Mouse (Mus musculus) lung, embryonic 15.5 days (tissue): ENCODE results near the gene Gm49368. TPM values are rescaled to one million over a fixed set of nuclear protein-coding genes. Genes with fewer than 3 reads are reported as not detected.
"Not testable (repeated sequence)": the region's sequence is repeated elsewhere in the genome, so short reads cannot be mapped to it uniquely, and the experiment has no call there.

Experiments
- ATAC-seq: fragments of 200-750 bp; cut with Nextera tagmentation; 2 replicates; pipeline ENCODE4 v1.8.0; 2017; ENCODE audit warnings: moderate number of reproducible peaks, borderline replicate concordance; ENCODE audit not compliant: low FRiP score, low TSS enrichment; ENCODE audit errors: extremely low read depth
- H3K27ac ChIP-seq: fragments of 300-500 bp; sonication (generic); 2 replicates; pipeline ENCODE4 v1.5.1; 2015; ENCODE audit warnings: moderate library complexity, mild to moderate bottlenecking, inconsistent platforms
- H3K27me3 ChIP-seq: fragments of 300-500 bp; sonication (generic); 2 replicates; pipeline ENCODE4 v1.6.1; 2015; ENCODE audit warnings: inconsistent platforms
- H3K36me3 ChIP-seq: fragments of 300-500 bp; sonication (generic); 2 replicates; pipeline ENCODE4 v1.6.1; 2015; ENCODE audit warnings: inconsistent platforms
- H3K4me1 ChIP-seq: fragments of 300-500 bp; sonication (generic); 2 replicates; pipeline ENCODE4 v1.6.1; 2015; ENCODE audit warnings: inconsistent platforms
- H3K4me2 ChIP-seq: fragments of 300-500 bp; sonication (generic); 2 replicates; pipeline ENCODE4 v1.6.1; 2015; ENCODE audit warnings: inconsistent platforms, mild to moderate bottlenecking, moderate library complexity
- H3K4me3 ChIP-seq: fragments of 300-500 bp; sonication (generic); 2 replicates; pipeline ENCODE4 v1.5.1; 2015; ENCODE audit warnings: mild to moderate bottlenecking, inconsistent platforms
- H3K9ac ChIP-seq: fragments of 300-500 bp; sonication (generic); 2 replicates; pipeline ENCODE4 v1.6.1; 2015; ENCODE audit warnings: inconsistent platforms
- H3K9me3 ChIP-seq: fragments of 300-500 bp; sonication (generic); 2 replicates; pipeline ENCODE4 v1.6.1; 2016; ENCODE audit warnings: inconsistent platforms
- WGBS: fragments of 180-500 bp; shearing (Covaris S2); methylation state at CpG from one replicate; pipeline ENCODE4 v1.1.7; 2015; 5-methylcytosine and 5-hydroxymethylcytosine counted together
- polyA plus RNA-seq: library from polyadenylated mRNA; unstranded; fragments of >200 nt; fragmentation: Nextera tagmentation; extraction: Ambion mirVana; gene quantifications from 2 replicates; pipeline ENCODE4 v1.2.1, GENCODE M21; 2015

Gene Gm49368
- polyA plus RNA-seq: not detected in 2 replicates

DNA sequence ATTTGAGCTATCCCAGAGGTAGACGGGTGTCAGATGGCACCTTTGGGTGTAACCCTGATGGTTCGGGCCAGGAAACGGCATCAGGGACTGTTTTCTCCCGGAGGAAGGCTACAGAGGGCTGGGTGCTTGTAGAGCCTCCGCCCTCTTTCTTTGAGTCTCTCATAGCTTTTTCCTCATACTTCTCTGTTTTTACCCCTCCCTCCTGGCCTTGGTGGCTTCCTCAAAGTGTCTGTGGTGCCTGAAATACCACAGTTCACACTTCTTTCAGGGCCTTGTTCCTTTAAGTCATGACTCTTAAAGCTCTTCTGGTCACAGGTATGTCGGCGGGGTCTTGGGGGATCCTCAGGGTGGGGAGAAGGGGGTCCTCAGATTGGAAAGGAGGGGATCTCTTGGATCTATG, at the start of gene Gm49368, which contains the start of gene Itgam:
TSS of gene Gm49368 (plus strand) at position 228 of the 400 bp plus-strand sequence.
TSS of gene Itgam (plus strand) at position 185 of the 400 bp plus-strand sequence.
- WGBS: 79% methylated on average over 7 of the region's 7 CpGs
- Histone ChIP-seq H3K27me3 (no peaks in the 10 kb centered on the region), H3K4me1 (no peaks in the 10 kb centered on the region), H3K9me3 (no peaks in the 10 kb centered on the region), H3K4me2 (no peak within 1 kb of the TSS), H3K36me3 (no peaks in the 10 kb centered on the region), H3K4me3 (no peak within 1 kb of the TSS), H3K27ac (no peak within 1 kb of the TSS), H3K9ac (no peak within 1 kb of the TSS)
- no peak for ATAC-seq

GRCm38 (mm10) chr7:128013116-128013515, 49.4 kb upstream of the Gm49368 start:
- no peak overlapping the region for H3K9ac ChIP-seq
- no peaks in the 10 kb centered on the region; the same call in 1 of the 2 replicates for H3K9me3 ChIP-seq
- WGBS: 88% methylated on average over 13 of the region's 13 CpGs
- no peaks in the 10 kb centered on the region for H3K27me3 ChIP-seq
- H3K4me3 ChIP-seq: no peak overlapping the region
- H3K4me1 ChIP-seq: peaks cover 10% of the 10 kb centered on the region
- no peak overlapping the region for H3K27ac ChIP-seq
- no peaks in the 10 kb centered on the region for H3K36me3 ChIP-seq
- H3K4me2 ChIP-seq: no peak overlapping the region
- ATAC-seq: no peak

GRCm38 (mm10) chr7:128016134-128016533, 46.3 kb upstream of the Gm49368 start:
- H3K36me3 ChIP-seq, H3K9me3 ChIP-seq, H3K4me2 ChIP-seq, H3K27me3 ChIP-seq, ATAC-seq, H3K4me3 ChIP-seq, H3K9ac ChIP-seq: not testable (repeated sequence)
- H3K27ac ChIP-seq: peak overlapping the region; percentile 73
- WGBS: 37% methylated on average over 5 of the region's 5 CpGs
- peaks cover 10% of the 10 kb centered on the region for H3K4me1 ChIP-seq

- no peak for ATAC-seq
- H3K27ac ChIP-seq: peak overlapping the region; percentile 73
- no peak overlapping the region for H3K4me2 ChIP-seq
- H3K9ac ChIP-seq: no peak overlapping the region
- H3K36me3 ChIP-seq: no peaks in the 10 kb centered on the region
- H3K27me3 ChIP-seq: no peaks in the 10 kb centered on the region
- no peaks in the 10 kb centered on the region; the same call in 1 of the 2 replicates for H3K9me3 ChIP-seq
- WGBS: 58% methylated on average over 6 of the region's 6 CpGs
- H3K4me3 ChIP-seq: no peak overlapping the region
- H3K4me1 ChIP-seq: peaks cover 10% of the 10 kb centered on the region
These were observed 45.8 kb upstream of the Gm49368 start for GRCm38 (mm10) chr7:128016650-128017049.

DNA sequence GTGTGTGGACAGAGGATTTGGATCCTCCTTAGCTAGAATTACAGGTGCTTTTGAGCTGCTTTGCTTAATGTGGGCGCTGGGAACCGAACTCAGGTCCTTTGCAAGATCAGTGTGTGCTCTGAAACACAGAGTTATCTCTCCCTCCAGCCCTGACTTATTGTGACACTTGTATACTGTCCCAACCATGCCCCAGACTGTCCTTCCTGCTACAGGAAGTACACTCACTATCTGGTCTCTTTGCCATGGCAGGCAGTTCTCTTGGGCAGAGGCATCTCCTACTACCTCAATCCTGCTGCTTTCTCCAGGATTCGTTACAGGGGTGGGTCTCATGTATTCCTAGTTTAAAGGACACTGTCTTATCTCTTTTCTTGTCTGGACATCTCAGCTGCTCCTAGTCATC, 44.2 kb upstream of the Gm49368 start:
- no peaks in the 10 kb centered on the region for H3K27me3 ChIP-seq
- H3K9me3 ChIP-seq: no peaks in the 10 kb centered on the region; the same call in 1 of the 2 replicates
- 89% methylated on average over 3 of the region's 3 CpGs for WGBS
- no peak overlapping the region for H3K4me2 ChIP-seq
- H3K27ac ChIP-seq: no peak overlapping the region
- H3K9ac ChIP-seq: no peak overlapping the region
- no peak overlapping the region for H3K4me3 ChIP-seq
- H3K4me1 ChIP-seq: peaks cover 10% of the 10 kb centered on the region
- no peak for ATAC-seq
- H3K36me3 ChIP-seq: no peaks in the 10 kb centered on the region

DNA sequence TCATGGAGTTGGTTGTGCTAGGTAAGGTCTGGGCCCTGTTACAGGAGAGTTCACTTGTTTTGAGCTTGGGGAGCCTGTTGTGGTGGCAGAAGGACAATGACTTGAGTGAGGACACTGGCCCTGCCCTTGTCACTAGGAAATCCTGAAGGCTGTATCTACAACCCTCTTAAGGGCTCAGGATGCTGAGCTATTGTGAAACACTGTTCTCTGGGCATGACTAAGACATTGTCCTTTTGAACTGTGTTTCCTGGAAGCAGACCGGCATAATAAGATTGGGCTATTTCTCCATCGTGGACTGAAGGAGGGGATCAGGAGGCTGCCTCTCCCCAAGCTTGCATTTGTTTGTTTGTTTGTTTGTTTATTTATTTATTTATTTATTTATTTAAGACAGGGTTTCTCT, 43.3 kb upstream of the Gm49368 start:
- H3K9me3 ChIP-seq: no peaks in the 10 kb centered on the region; the same call in 1 of the 2 replicates
- no peak overlapping the region for H3K9ac ChIP-seq
- H3K27ac ChIP-seq: no peak overlapping the region
- 65% methylated on average over 2 of the region's 2 CpGs for WGBS
- no peaks in the 10 kb centered on the region for H3K27me3 ChIP-seq
- no peak overlapping the region for H3K4me2 ChIP-seq
- H3K36me3 ChIP-seq: no peaks in the 10 kb centered on the region
- ATAC-seq: no peak
- H3K4me3 ChIP-seq: no peak overlapping the region
- H3K4me1 ChIP-seq: peaks cover 10% of the 10 kb centered on the region

- no peak overlapping the region for H3K4me2 ChIP-seq
- ATAC-seq: no peak
- H3K27me3 ChIP-seq: no peaks in the 10 kb centered on the region
- no peaks in the 10 kb centered on the region for H3K4me1 ChIP-seq
- WGBS: 59% methylated on average over 8 of the region's 8 CpGs
- H3K36me3 ChIP-seq: no peaks in the 10 kb centered on the region
- no peak overlapping the region for H3K27ac ChIP-seq
- no peak overlapping the region for H3K9ac ChIP-seq
- H3K4me3 ChIP-seq: no peak overlapping the region
- H3K9me3 ChIP-seq: no peaks in the 10 kb centered on the region; the same call in 1 of the 2 replicates
These were observed 39.5 kb upstream of the Gm49368 start for GRCm38 (mm10) chr7:128022974-128023373.

GRCm38 (mm10) chr7:128023565-128023964, 38.9 kb upstream of the Gm49368 start:
- no peak for ATAC-seq
- Histone ChIP-seq H3K9ac (no peak overlapping the region), H3K27me3 (no peaks in the 10 kb centered on the region)

GRCm38 (mm10) chr7:128024364-128024763, 38.1 kb upstream of the Gm49368 start:
- WGBS: 66% methylated on average over 9 of the region's 9 CpGs
- Histone ChIP-seq H3K4me1 (no peaks in the 10 kb centered on the region), H3K4me3 (no peak overlapping the region), H3K27me3 (no peaks in the 10 kb centered on the region), H3K4me2 (no peak overlapping the region), H3K36me3 (no peaks in the 10 kb centered on the region), H3K9ac (no peak overlapping the region), H3K9me3 (no peaks in the 10 kb centered on the region), H3K27ac (no peak overlapping the region)
- no peak for ATAC-seq

More at GRCm38 (mm10) chr7:128023565-128023964, 38.9 kb upstream of the Gm49368 start:
- Histone ChIP-seq H3K4me1 (no peaks in the 10 kb centered on the region), H3K9me3 (no peaks in the 10 kb centered on the region), H3K36me3 (no peaks in the 10 kb centered on the region), H3K27ac (no peak overlapping the region), H3K4me2 (no peak overlapping the region), H3K4me3 (no peak overlapping the region)
- 66% methylated on average over 4 of the region's 4 CpGs for WGBS

DNA sequence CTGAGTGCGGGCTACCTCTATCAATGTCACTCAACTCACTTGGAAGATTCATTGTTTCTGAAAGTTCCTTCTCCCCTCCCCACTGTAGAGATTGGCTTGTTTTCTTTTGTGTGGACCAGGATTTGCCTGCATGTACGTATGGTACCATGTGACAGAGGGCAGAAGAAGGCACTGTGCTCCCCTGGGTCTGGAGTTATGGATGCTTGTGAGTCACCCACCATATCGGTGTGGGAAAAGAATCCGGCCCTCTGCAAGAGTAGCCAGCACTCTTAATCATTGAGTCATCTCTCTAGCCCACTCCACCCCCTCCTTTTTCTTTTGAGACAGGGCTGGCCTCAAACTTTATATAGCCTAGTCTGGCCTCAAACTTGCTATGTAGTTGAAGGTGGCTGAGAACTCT, 37.6 kb upstream of the Gm49368 start:
- Histone ChIP-seq H3K27me3 (no peaks in the 10 kb centered on the region), H3K36me3 (no peaks in the 10 kb centered on the region), H3K4me3 (no peak overlapping the region), H3K9me3 (no peaks in the 10 kb centered on the region), H3K4me2 (no peak overlapping the region), H3K4me1 (no peaks in the 10 kb centered on the region), H3K27ac (no peak overlapping the region), H3K9ac (no peak overlapping the region)
- 76% methylated on average over 4 of the region's 4 CpGs for WGBS
- ATAC-seq: no peak

- H3K27ac ChIP-seq: no peak overlapping the region
- H3K4me3 ChIP-seq: no peak overlapping the region
- H3K36me3 ChIP-seq: no peaks in the 10 kb centered on the region
- WGBS: 62% methylated on average over 4 of the region's 4 CpGs
- H3K4me2 ChIP-seq: no peak overlapping the region
- H3K9ac ChIP-seq: no peak overlapping the region
- H3K27me3 ChIP-seq: no peaks in the 10 kb centered on the region
- H3K9me3 ChIP-seq: no peaks in the 10 kb centered on the region
- ATAC-seq: no peak
- no peaks in the 10 kb centered on the region for H3K4me1 ChIP-seq
These were observed 37.1 kb upstream of the Gm49368 start for GRCm38 (mm10) chr7:128025381-128025780.

GRCm38 (mm10) chr7:128031403-128031976, 31.0 kb upstream of the Gm49368 start:
- WGBS: 43% methylated on average over 9 of the region's 9 CpGs
- H3K9ac ChIP-seq: no peak overlapping the region
- H3K4me1 ChIP-seq: no peaks in the 10 kb centered on the region

More at GRCm38 (mm10) chr7:128031403-128031976, 31.0 kb upstream of the Gm49368 start:
- Histone ChIP-seq H3K4me3 (no peak overlapping the region), H3K4me2 (no peak overlapping the region), H3K36me3 (no peaks in the 10 kb centered on the region), H3K9me3 (no peaks in the 10 kb centered on the region), H3K27ac (no peak overlapping the region), H3K27me3 (no peaks in the 10 kb centered on the region)
- no peak for ATAC-seq
